Mouse (Mus musculus) ES-E14 (cell line): ENCODE data around the gene Hnrnpl. TPM values are rescaled to one million over a fixed set of nuclear protein-coding genes. Genes with fewer than 3 reads are reported as not detected.

Source experiments
- DNase-seq: peaks from one replicate; pipeline ENCODE4 v3.0.0-alpha.2; 2013; ENCODE audit warnings: low read depth, low spot score
- H3K27ac ChIP-seq: 2 replicates; pipeline ENCODE4 v1.5.1; 2012; ENCODE audit warnings: low read depth, mild to moderate bottlenecking, low read length, moderate library complexity, mixed read lengths; ENCODE audit not compliant: poor library complexity, insufficient read depth, severe bottlenecking
- H3K36me3 ChIP-seq: 2 replicates; pipeline ENCODE4 v1.6.1; 2012; ENCODE audit warnings: mild to moderate bottlenecking, low read length, moderate library complexity, mixed read lengths; ENCODE audit not compliant: control insufficient read depth, poor library complexity, insufficient read depth, severe bottlenecking
- H3K4me1 ChIP-seq, 2 experiments: fragments of 150-350 bp in 1 of 2; sonication (generic) in 1 of 2; 2 replicates each; pipeline ENCODE4 v1.6.1; 2012; ENCODE audit warnings: low read length in 2 of 2, mild to moderate bottlenecking in 1 of 2, mixed read lengths in 1 of 2; ENCODE audit not compliant: control insufficient read depth in 2 of 2, insufficient read depth in 2 of 2, poor library complexity in 1 of 2
- H3K4me3 ChIP-seq, 2 experiments: fragments of 150-350 bp in 1 of 2; sonication (generic) in 1 of 2; 2 replicates each; pipeline ENCODE4 v1.5.1; 2012; ENCODE audit warnings: low read length in 2 of 2, low read depth in 1 of 2, mild to moderate bottlenecking in 1 of 2, mixed read lengths in 1 of 2; ENCODE audit not compliant: insufficient read depth in 1 of 2, poor library complexity in 1 of 2, severe bottlenecking in 1 of 2
- H3K9ac ChIP-seq: 2 replicates; pipeline ENCODE4 v1.6.1; 2012; ENCODE audit warnings: low read depth, mild to moderate bottlenecking, low read length, mixed read lengths; ENCODE audit not compliant: poor library complexity, insufficient read depth, severe bottlenecking
- H3K9me3 ChIP-seq: fragments of 150-350 bp; sonication (generic); 2 replicates; pipeline ENCODE4 v1.6.1; 2012; ENCODE audit warnings: low read depth, mild to moderate bottlenecking, low read length; ENCODE audit not compliant: control insufficient read depth, insufficient read depth
- CHD2 ChIP-seq: IDR thresholded peaks from 2 replicates; pipeline ENCODE4 v1.6.1; 2014; ENCODE audit warnings: mild to moderate bottlenecking, low read depth, low read length, inconsistent platforms
- HCFC1 ChIP-seq: IDR thresholded peaks from 2 replicates; pipeline ENCODE4 v1.6.1; 2012; ENCODE audit warnings: low read length, inconsistent platforms, borderline replicate concordance; ENCODE audit not compliant: insufficient read depth
- MAFK ChIP-seq: IDR thresholded peaks from 2 replicates; pipeline ENCODE4 v1.6.1; 2014; ENCODE audit warnings: mild to moderate bottlenecking, low read depth, low read length, inconsistent platforms; ENCODE audit not compliant: insufficient read depth
- ZC3H11A ChIP-seq: IDR thresholded peaks from 2 replicates; pipeline ENCODE4 v1.6.1; 2012; ENCODE audit warnings: low read depth, mild to moderate bottlenecking, inconsistent platforms, low read length, borderline replicate concordance
- ZNF384 ChIP-seq: IDR thresholded peaks from 2 replicates; pipeline ENCODE4 v1.6.1; 2012; ENCODE audit warnings: low read depth, low read length, inconsistent platforms
- in situ Hi-C, 2 experiments: fragments of 600-800 bp; cut with MboI; formaldehyde crosslinking; loops; one replicate each; pipeline ENCODE4 v1.15.1; 2025; ENCODE audit warnings: low sequenced_read_pairs in 2 of 2, inconsistent platforms in 1 of 2; ENCODE audit not compliant: unreplicated experiment in 2 of 2
- total RNA-seq: library from RNA; depleted of rRNA; stranded (reverse); fragments of 300-350 nt; gene quantifications from 2 replicates; pipeline ENCODE4 v1.2.3, GENCODE M21; 2012

The Hnrnpl gene
- total RNA-seq, 1 experiment = 464 TPM

DNA sequence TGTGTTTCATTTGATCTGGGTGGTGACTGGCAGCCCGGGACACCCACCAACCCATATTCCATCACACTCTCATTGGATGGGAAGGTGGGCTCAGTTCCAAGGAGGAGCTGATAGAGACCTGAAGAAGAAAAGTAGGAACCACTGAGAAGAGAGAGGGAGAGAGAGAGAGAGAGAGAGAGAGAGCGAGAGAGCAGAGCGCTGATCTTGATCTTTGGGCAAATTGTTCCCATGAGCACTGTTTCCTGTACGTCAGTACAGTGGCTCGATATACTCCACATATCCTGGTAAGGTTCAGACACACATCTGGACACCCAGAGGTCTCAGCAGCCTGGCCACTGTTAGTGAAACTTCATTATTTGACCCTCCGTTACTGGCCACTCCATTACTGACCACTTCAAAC lies 55.2 kb downstream of the Hnrnpl start, which contains the start of gene Lgals7:
TSS of gene Lgals7 (plus strand) at position 314 of the 400 bp plus-strand sequence.
- in situ Hi-C loops = no loop called here
- TF ChIP-seq CHD2 (no peak), HCFC1 (no peak)
- H3K9ac ChIP-seq = no peak within 1 kb of the TSS
- peaks cover 0 to 14% of the 10 kb centered on the region in 2 experiments; a peak in 1 of 4 replicates for H3K4me1 ChIP-seq
- DNase-seq = no peak
- no peak within 1 kb of the TSS for H3K4me3 ChIP-seq
- no peaks in the 10 kb centered on the region for H3K36me3 ChIP-seq
- H3K27ac ChIP-seq = no peak within 1 kb of the TSS
- no peaks in the 10 kb centered on the region for H3K9me3 ChIP-seq

DNA sequence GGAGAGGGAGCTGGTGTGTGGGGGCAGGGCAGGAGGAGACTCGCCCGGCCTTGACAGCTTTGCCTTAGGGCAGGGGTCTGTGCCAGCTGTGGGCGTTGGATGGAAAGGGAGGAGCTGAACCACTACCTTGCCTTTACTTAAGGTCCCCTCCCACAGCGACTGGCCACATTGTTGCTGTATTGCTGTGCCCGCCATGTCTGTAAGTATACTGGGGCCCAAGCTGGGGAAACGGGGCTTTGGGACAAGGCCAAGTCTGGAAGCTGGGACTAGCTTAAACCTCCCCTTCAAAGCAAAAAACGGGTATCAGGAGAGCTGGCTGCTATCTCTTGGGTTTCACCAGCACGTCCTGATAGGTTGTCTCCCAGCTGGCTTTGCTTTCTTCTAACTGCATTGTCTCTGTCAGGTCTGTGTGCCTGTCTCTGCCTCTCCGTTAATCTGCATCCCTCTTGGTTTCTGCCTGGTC lies 56.0 kb downstream of the Hnrnpl start:
- DNase-seq = no peak
- in situ Hi-C loops = no loop called here
- Histone ChIP-seq H3K36me3 (no peaks in the 10 kb centered on the region), H3K4me1 (peaks cover 0 to 14% of the 10 kb centered on the region in 2 experiments; a peak in 1 of 4 replicates), H3K4me3 (no peak overlapping the region), H3K27ac (no peak overlapping the region), H3K9ac (no peak overlapping the region), H3K9me3 (no peaks in the 10 kb centered on the region)
- no peak for TF ChIP-seq ZNF384
- no peak for TF ChIP-seq HCFC1
- TF ChIP-seq CHD2 = no peak
- no peak for TF ChIP-seq ZC3H11A
- no peak for TF ChIP-seq MAFK

DNA sequence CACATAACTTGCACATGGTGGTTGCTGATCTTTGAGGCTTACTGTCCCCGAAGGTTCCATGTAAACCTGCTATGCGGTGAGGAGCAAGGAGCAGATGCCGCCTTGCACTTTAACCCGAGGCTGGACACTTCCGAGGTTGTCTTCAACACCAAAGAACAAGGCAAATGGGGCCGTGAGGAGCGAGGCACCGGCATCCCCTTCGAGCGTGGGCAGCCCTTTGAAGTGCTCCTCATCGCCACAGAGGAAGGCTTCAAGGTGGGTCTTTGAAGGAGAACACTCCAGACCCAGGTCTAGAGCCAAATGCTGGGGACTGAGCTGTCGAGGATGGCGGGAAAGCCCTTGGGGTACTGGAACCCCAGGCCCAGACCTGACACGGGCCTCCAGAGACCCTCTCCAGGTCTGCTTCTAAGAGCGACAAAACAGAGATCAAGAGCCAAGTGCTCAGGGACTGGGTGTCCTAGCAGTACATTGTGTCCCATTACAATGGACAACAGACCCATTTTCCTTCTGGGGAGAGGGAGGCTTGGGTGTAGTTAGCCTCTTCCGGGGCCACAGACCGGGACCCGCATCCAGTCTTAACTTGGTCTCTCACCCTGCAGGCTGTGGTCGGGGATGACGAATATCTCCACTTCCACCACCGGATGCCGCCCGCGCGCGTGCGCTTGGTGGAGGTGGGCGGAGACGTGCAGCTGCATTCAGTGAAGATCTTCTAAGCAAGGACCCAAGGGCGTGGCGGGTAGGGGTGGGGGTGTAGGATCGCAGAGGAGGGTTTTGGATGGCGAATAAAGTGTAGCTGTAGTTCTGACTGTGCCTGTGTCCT lies 57.4 kb downstream of the Hnrnpl start:
- Histone ChIP-seq H3K9ac (peak overlapping the region; percentile 54; the same call in 1 of the 2 replicates), H3K4me3 (peak overlapping the region; percentile 26 to 65; a peak in 3 of 4 replicates), H3K4me1 (peaks cover 0 to 14% of the 10 kb centered on the region in 2 experiments; a peak in 1 of 4 replicates), H3K36me3 (no peaks in the 10 kb centered on the region), H3K9me3 (no peaks in the 10 kb centered on the region), H3K27ac (no peak overlapping the region)
- no peak for TF ChIP-seq ZC3H11A
- TF ChIP-seq CHD2 = no peak
- no peak for TF ChIP-seq HCFC1
- TF ChIP-seq MAFK = no peak
- no peak for TF ChIP-seq ZNF384
- DNase-seq = peak; percentile 76
- in situ Hi-C loops = no loop called here

DNA sequence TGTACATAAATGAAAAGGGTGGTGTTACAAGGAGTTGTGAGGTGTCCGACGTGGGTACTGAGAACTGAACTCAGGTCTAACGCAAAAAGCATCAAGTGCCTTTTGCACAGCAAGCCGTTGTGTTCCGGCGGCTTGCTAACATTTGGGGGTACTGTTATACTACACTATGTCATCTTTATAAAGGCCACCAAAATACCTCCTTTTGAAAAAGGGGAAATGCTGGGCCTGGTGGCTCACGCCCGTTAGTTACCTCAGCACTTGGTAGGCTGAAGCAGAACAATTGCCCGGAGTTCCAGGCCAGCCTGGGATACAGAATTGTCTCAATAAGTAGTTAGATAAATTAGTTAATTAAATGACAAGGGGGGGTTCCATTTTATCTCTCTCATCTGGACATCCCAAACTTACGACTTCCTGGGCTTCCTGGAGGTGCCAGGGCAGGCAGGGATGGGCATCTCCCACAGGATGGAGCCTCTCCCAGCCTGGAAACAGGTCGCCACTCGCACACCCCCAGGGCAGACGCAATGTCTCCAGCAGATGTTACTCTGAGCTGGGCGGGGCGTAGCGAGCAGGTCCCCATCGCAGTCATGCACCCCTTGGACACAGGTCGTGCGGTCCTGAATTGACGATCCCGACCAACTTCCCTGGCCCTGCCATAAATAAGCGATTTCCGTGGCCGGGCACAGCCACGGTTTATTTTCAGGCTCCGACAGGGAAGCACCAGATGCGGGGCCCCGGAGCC lies 58.6 kb downstream of the Hnrnpl start:
- Histone ChIP-seq H3K9ac (peak overlapping the region; percentile 2; the same call in 1 of the 2 replicates), H3K4me3 (0 out of 4 replicates have a peak overlapping the region, but pooled peaks have one; percentile 2 to 10), H3K4me1 (peaks cover 0 to 14% of the 10 kb centered on the region in 2 experiments; a peak in 1 of 4 replicates), H3K27ac (no peak overlapping the region), H3K9me3 (no peaks in the 10 kb centered on the region), H3K36me3 (no peaks in the 10 kb centered on the region)
- in situ Hi-C loops = no loop called here
- DNase-seq = no peak
- TF ChIP-seq CHD2 (no peak), HCFC1 (no peak), ZC3H11A (no peak), MAFK (no peak), ZNF384 (no peak)
